Mouse (Mus musculus) cerebellum, adult 2 months (tissue): ENCODE measurements at regions not wholly inside any gene's neighbourhood (a gene's known extent, or its start where the extent isn't known, plus 50 kb on each side); places are given as distances from the start of the nearest gene placed in this dataset.

Experiments
- DNase-seq, 2 experiments: peaks; one replicate each; pipeline ENCODE4 v3.0.0; 2021
- H3K27ac ChIP-seq: fragments of 200-500 bp; 2 replicates; pipeline ENCODE4 v1.5.1; 2012; ENCODE audit warnings: low read length, control low read depth, inconsistent platforms; ENCODE audit not compliant: insufficient read depth
- H3K27me3 ChIP-seq: fragments of 200-500 bp; 2 replicates; pipeline ENCODE4 v1.6.1; 2012; ENCODE audit warnings: inconsistent platforms, mild to moderate bottlenecking, low read length, moderate library complexity; ENCODE audit not compliant: control insufficient read depth, insufficient read depth
- H3K4me1 ChIP-seq: fragments of 200-500 bp; 2 replicates; pipeline ENCODE4 v1.6.1; 2011; ENCODE audit warnings: low read length; ENCODE audit not compliant: control insufficient read depth, insufficient read depth
- H3K4me3 ChIP-seq: fragments of 200-500 bp; replicated peaks from 2 replicates; pipeline ENCODE3; 2011; ENCODE audit warnings: mild to moderate bottlenecking, low read depth, low read length, control low read depth; ENCODE audit not compliant: insufficient read depth
- CTCF ChIP-seq: fragments of 200-500 bp; IDR thresholded peaks from 2 replicates; pipeline ENCODE4 v1.5.1; 2011; ENCODE audit warnings: low read depth, mild to moderate bottlenecking, control low read depth, low read length, moderate library complexity, borderline replicate concordance; ENCODE audit not compliant: insufficient read depth
- POLR2A ChIP-seq: fragments of 200-500 bp; IDR thresholded peaks from 2 replicates; pipeline ENCODE4 v1.6.1; 2011; ENCODE audit warnings: low read length, control low read depth, borderline replicate concordance; ENCODE audit not compliant: insufficient read depth
- WGBS: fragments of 180-500 bp; shearing (Covaris S2); methylation state at CpG from one replicate; pipeline ENCODE4 v1.1.7; 2018; 5-methylcytosine and 5-hydroxymethylcytosine counted together

GRCm38 (mm10) chr8:50387189-50387588, 1543.4 kb upstream of the Tenm3 start:
- no peak for DNase-seq
- Histone ChIP-seq H3K4me1 (no peaks in the 10 kb centered on the region), H3K27ac (no peak overlapping the region), H3K27me3 (no peaks in the 10 kb centered on the region), H3K4me3 (no peak overlapping the region)
- TF ChIP-seq POLR2A, result no peak
- TF ChIP-seq CTCF, result no peak
- 35% methylated on average over 7 of the region's 7 CpGs for WGBS

DNA sequence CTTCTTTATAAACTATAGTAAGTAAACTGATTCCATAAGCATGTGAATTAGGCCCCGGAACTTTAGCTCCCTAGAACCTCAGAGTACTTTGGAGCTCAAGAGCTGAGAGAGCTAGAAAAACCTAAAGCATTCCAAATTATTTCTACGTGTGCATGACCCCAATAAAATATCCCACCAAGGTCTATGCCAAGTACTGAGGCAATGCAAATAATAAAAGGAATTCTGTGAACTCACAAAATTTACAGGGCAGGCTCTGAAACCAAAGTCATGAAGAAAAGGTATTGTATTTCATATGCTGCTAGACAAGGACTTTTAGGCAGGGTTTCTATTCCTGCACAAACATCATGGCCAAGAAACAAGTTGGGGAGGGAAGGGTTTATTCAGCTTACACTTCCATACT, 1539.9 kb upstream of the Tenm3 start:
- TF ChIP-seq POLR2A (no peak), CTCF (no peak)
- DNase-seq, result no peak
- Histone ChIP-seq H3K27me3 (no peaks in the 10 kb centered on the region), H3K4me1 (no peaks in the 10 kb centered on the region), H3K4me3 (no peak overlapping the region), H3K27ac (no peak overlapping the region)
- 93% methylated on average over 2 of the region's 2 CpGs for WGBS

GRCm38 (mm10) chr8:50379745-50380144, 1536.0 kb upstream of the Tenm3 start:
- no peak for TF ChIP-seq CTCF
- no peak for TF ChIP-seq POLR2A
- DNase-seq, result no peak
- no peaks in the 10 kb centered on the region for H3K27me3 ChIP-seq
- H3K27ac ChIP-seq, result no peak overlapping the region
- no peaks in the 10 kb centered on the region for H3K4me1 ChIP-seq
- H3K4me3 ChIP-seq, result no peak overlapping the region
- WGBS, result 38% methylated on average over 4 of the region's 4 CpGs

DNA sequence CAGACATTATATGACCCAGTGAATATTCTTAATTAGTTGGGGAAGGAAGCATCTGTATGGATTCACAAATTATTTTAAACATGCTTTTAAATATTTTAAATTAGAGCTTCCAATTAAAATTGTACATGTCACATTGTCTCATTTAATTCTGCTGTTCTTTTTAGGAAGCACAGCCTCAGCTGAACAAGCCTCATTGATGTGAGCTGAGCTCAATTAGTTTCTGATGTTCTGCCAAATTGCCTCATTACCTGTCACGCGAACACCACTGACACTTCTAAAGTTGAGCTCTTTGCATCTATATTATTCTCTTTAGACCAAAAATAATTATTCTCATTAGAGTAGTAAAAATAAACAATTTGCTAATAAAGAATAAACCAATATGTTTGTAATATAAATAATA, 1530.0 kb upstream of the Tenm3 start:
- no peak for DNase-seq
- WGBS, result 35% methylated on average over 2 of the region's 2 CpGs
- no peaks in the 10 kb centered on the region for H3K4me1 ChIP-seq
- H3K27me3 ChIP-seq, result no peaks in the 10 kb centered on the region
- no peak overlapping the region for H3K27ac ChIP-seq
- no peak overlapping the region for H3K4me3 ChIP-seq
- TF ChIP-seq POLR2A, result no peak
- TF ChIP-seq CTCF, result no peak

- H3K4me1 ChIP-seq, result no peaks in the 10 kb centered on the region
- TF ChIP-seq CTCF (no peak), POLR2A (no peak)
- H3K4me3 ChIP-seq, result no peak overlapping the region
- 24% methylated on average over 3 of the region's 3 CpGs for WGBS
- no peak for DNase-seq
- H3K27me3 ChIP-seq, result no peaks in the 10 kb centered on the region
- H3K27ac ChIP-seq, result no peak overlapping the region
Observed at GRCm38 (mm10) chr8:50326485-50326884, 1482.7 kb upstream of the Tenm3 start.

- DNase-seq, result no peak
- Histone ChIP-seq H3K4me3 (no peak overlapping the region), H3K4me1 (no peaks in the 10 kb centered on the region), H3K27me3 (no peaks in the 10 kb centered on the region), H3K27ac (no peak overlapping the region)
- TF ChIP-seq CTCF (no peak), POLR2A (no peak)
- 49% methylated on average over 7 of the region's 7 CpGs for WGBS
Observed at GRCm38 (mm10) chr8:50321356-50321963, 1477.7 kb upstream of the Tenm3 start.

- no peak overlapping the region for H3K4me3 ChIP-seq
- no peak for DNase-seq
- WGBS, result 8% methylated on average over 1 of the region's 1 CpGs
- no peak for TF ChIP-seq POLR2A
- TF ChIP-seq CTCF, result no peak
- no peaks in the 10 kb centered on the region for H3K27me3 ChIP-seq
- H3K4me1 ChIP-seq, result no peaks in the 10 kb centered on the region
- no peak overlapping the region for H3K27ac ChIP-seq
Observed at GRCm38 (mm10) chr8:50316641-50317040, 1472.9 kb upstream of the Tenm3 start.

DNA sequence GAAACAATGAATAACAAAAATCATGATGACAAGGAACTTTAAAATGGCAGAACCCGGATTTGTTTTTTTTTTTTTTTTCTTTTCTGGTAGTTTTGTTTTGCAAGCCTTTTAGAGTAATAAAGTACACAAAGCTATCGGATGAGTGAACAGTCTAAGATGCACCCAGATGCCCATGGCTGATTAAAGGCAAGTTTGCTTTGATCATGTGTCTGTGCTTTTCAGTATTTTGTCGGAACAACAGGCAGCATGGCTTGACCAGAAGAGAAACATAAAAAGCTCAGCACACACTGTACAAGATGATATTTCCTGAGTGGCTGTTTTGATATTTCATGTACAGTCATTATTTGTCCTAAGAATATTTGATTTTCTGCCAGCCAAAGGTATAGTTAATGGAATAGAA, 1466.6 kb upstream of the Tenm3 start:
- H3K4me1 ChIP-seq, result no peaks in the 10 kb centered on the region
- H3K27me3 ChIP-seq, result no peaks in the 10 kb centered on the region
- TF ChIP-seq CTCF (no peak), POLR2A (no peak)
- no peak overlapping the region for H3K4me3 ChIP-seq
- H3K27ac ChIP-seq, result no peak overlapping the region
- WGBS, result 50% methylated on average over 3 of the region's 3 CpGs
- no peak for DNase-seq

- no peak for DNase-seq
- Histone ChIP-seq H3K27me3 (no peaks in the 10 kb centered on the region), H3K27ac (no peak overlapping the region), H3K4me3 (no peak overlapping the region), H3K4me1 (no peaks in the 10 kb centered on the region)
- TF ChIP-seq POLR2A (no peak), CTCF (no peak)
- WGBS, result 59% methylated on average over 6 of the region's 6 CpGs
Observed at GRCm38 (mm10) chr8:50300316-50300715, 1456.6 kb upstream of the Tenm3 start.
